Mouse (Mus musculus) forebrain, embryonic 11.5 days (tissue): Measurements from ENCODE around the gene Nms. TPM values are rescaled to one million over a fixed set of nuclear protein-coding genes. Genes with fewer than 3 reads are reported as not detected.

Experiments used
- ATAC-seq: fragments of 200-750 bp; cut with Nextera tagmentation; replicated peaks from 2 replicates; pipeline ENCODE4 v1.8.0; 2017; ENCODE audit warnings: moderate TSS enrichment; ENCODE audit not compliant: low FRiP score
- DNase-seq: peaks from one replicate; pipeline ENCODE4 v3.0.0-alpha.2; 2017; ENCODE audit warnings: low spot score
- H3K27ac ChIP-seq: fragments of 300-500 bp; sonication (generic); 2 replicates; pipeline ENCODE4 v1.5.1; 2014; ENCODE audit warnings: low read depth, low read length
- H3K27me3 ChIP-seq: fragments of 300-500 bp; sonication (generic); 2 replicates; pipeline ENCODE4 v1.6.1; 2014; ENCODE audit warnings: mild to moderate bottlenecking, low read length, mixed read lengths; ENCODE audit not compliant: control insufficient read depth, insufficient read depth
- H3K36me3 ChIP-seq: fragments of 300-500 bp; sonication (generic); 2 replicates; pipeline ENCODE4 v1.6.1; 2014; ENCODE audit warnings: mild to moderate bottlenecking, low read length, moderate library complexity, mixed read lengths; ENCODE audit not compliant: control insufficient read depth, insufficient read depth
- H3K4me1 ChIP-seq: fragments of 300-500 bp; sonication (generic); replicated peaks from 2 replicates; pipeline ENCODE4 v1.6.1; 2014; ENCODE audit warnings: low read length, mixed read lengths; ENCODE audit not compliant: control insufficient read depth, insufficient read depth
- H3K4me2 ChIP-seq: fragments of 300-500 bp; sonication (generic); 2 replicates; pipeline ENCODE4 v1.6.1; 2014; ENCODE audit warnings: low read depth, mild to moderate bottlenecking, low read length, moderate library complexity, mixed read lengths; ENCODE audit not compliant: severe bottlenecking
- H3K4me3 ChIP-seq: fragments of 300-500 bp; sonication (generic); 2 replicates; pipeline ENCODE4 v1.5.1; 2014; ENCODE audit warnings: low read depth, low read length
- H3K9ac ChIP-seq: fragments of 300-500 bp; sonication (generic); 2 replicates; pipeline ENCODE4 v1.6.1; 2014; ENCODE audit warnings: low read length
- H3K9me3 ChIP-seq: fragments of 300-500 bp; sonication (generic); 2 replicates; pipeline ENCODE4 v1.6.1; 2016; ENCODE audit warnings: low read length, mixed read lengths; ENCODE audit not compliant: control insufficient read depth
- WGBS: fragments of 180-500 bp; shearing (Covaris S2); extraction: QIAGEN DNeasy Blood & Tissue Kit; methylation state at CpG from one replicate; pipeline ENCODE4 v1.1.7; 2014; 5-methylcytosine and 5-hydroxymethylcytosine counted together
- polyA plus RNA-seq: library from polyadenylated mRNA; unstranded; fragments of >200 nt; fragmentation: Nextera tagmentation; extraction: Ambion mirVana; gene quantifications from 2 replicates; pipeline ENCODE4 v1.2.1, GENCODE M21; 2014

The Nms gene
- polyA plus RNA-seq, 1 experiment from 2014 or later, result not detected

- DNase-seq, result no peak
- Histone ChIP-seq H3K27me3 (no peaks in the 10 kb centered on the region), H3K4me1 (no peaks in the 10 kb centered on the region), H3K4me2 (no peak overlapping the region), H3K27ac (no peak overlapping the region), H3K9ac (no peak overlapping the region), H3K36me3 (no peaks in the 10 kb centered on the region), H3K9me3 (no peaks in the 10 kb centered on the region), H3K4me3 (no peak overlapping the region)
- no peak for ATAC-seq
- WGBS, result 30% methylated on average over 5 of the region's 5 CpGs
These were observed 4.3 kb upstream of the Nms start for GRCm38 (mm10) chr1:38934668-38935067.

- Histone ChIP-seq H3K9me3 (no peaks in the 10 kb centered on the region), H3K36me3 (no peaks in the 10 kb centered on the region), H3K27ac (no peak overlapping the region), H3K4me2 (no peak overlapping the region), H3K4me3 (no peak overlapping the region), H3K27me3 (no peaks in the 10 kb centered on the region), H3K4me1 (no peaks in the 10 kb centered on the region), H3K9ac (no peak overlapping the region)
- DNase-seq (peak; percentile 77), ATAC-seq (no peak)
- 26% methylated on average over 6 of the region's 6 CpGs for WGBS
These were observed 2.2 kb upstream of the Nms start for GRCm38 (mm10) chr1:38936780-38937179.

GRCm38 (mm10) chr1:38939608-38940007 is 659 bp downstream of the Nms start:
- ATAC-seq, result no peak
- Histone ChIP-seq H3K4me3 (no peak overlapping the region), H3K9me3 (no peaks in the 10 kb centered on the region), H3K4me1 (no peaks in the 10 kb centered on the region), H3K27ac (no peak overlapping the region), H3K27me3 (no peaks in the 10 kb centered on the region), H3K4me2 (no peak overlapping the region), H3K36me3 (no peaks in the 10 kb centered on the region), H3K9ac (no peak overlapping the region)
- DNase-seq, result peak; percentile 70
- WGBS, result 9% methylated on average over 5 of the region's 5 CpGs

GRCm38 (mm10) chr1:38956457-38956856 is 17.5 kb downstream of the Nms start:
- Histone ChIP-seq H3K4me2 (no peak overlapping the region), H3K4me3 (no peak overlapping the region), H3K27ac (no peak overlapping the region), H3K36me3 (no peaks in the 10 kb centered on the region), H3K27me3 (no peaks in the 10 kb centered on the region), H3K4me1 (no peaks in the 10 kb centered on the region), H3K9me3 (no peaks in the 10 kb centered on the region), H3K9ac (no peak overlapping the region)
- ATAC-seq, result no peak
- WGBS, result 87% methylated on average over 3 of the region's 3 CpGs
- no peak for DNase-seq

GRCm38 (mm10) chr1:38969116-38969515 is 30.2 kb downstream of the Nms start:
- H3K4me2 ChIP-seq, result no peak overlapping the region
- H3K9me3 ChIP-seq, result no peaks in the 10 kb centered on the region
- no peak overlapping the region for H3K27ac ChIP-seq
- DNase-seq, result no peak
- no peak for ATAC-seq
- no peak overlapping the region for H3K4me3 ChIP-seq
- no peak overlapping the region for H3K9ac ChIP-seq
- H3K27me3 ChIP-seq, result no peaks in the 10 kb centered on the region
- no peaks in the 10 kb centered on the region for H3K36me3 ChIP-seq
- no peaks in the 10 kb centered on the region for H3K4me1 ChIP-seq
- 85% methylated on average over 1 of the region's 1 CpGs for WGBS

- H3K4me1 ChIP-seq, result no peaks in the 10 kb centered on the region
- H3K9ac ChIP-seq, result no peak overlapping the region
- no peak overlapping the region for H3K27ac ChIP-seq
- 91% methylated on average over 3 of the region's 3 CpGs for WGBS
- no peak overlapping the region for H3K4me3 ChIP-seq
- H3K36me3 ChIP-seq, result no peaks in the 10 kb centered on the region
- no peaks in the 10 kb centered on the region for H3K9me3 ChIP-seq
- ATAC-seq, result no peak
- no peaks in the 10 kb centered on the region for H3K27me3 ChIP-seq
- no peak overlapping the region for H3K4me2 ChIP-seq
- DNase-seq, result no peak
These were observed 32.8 kb downstream of the Nms start for GRCm38 (mm10) chr1:38971712-38972111.

GRCm38 (mm10) chr1:38972986-38973592 is 34.1 kb downstream of the Nms start:
- Histone ChIP-seq H3K27ac (no peak overlapping the region), H3K4me2 (no peak overlapping the region), H3K27me3 (no peaks in the 10 kb centered on the region), H3K4me1 (no peaks in the 10 kb centered on the region), H3K36me3 (no peaks in the 10 kb centered on the region), H3K4me3 (no peak overlapping the region), H3K9ac (no peak overlapping the region), H3K9me3 (no peaks in the 10 kb centered on the region)
- WGBS, result 85% methylated on average over 9 of the region's 9 CpGs
- ATAC-seq, result no peak
- DNase-seq, result peak; percentile 30

- DNase-seq (no peak), ATAC-seq (no peak)
- 85% methylated on average over 7 of the region's 7 CpGs for WGBS
- H3K4me3 ChIP-seq, result no peak overlapping the region
- no peak overlapping the region for H3K27ac ChIP-seq
- H3K4me1 ChIP-seq, result no peaks in the 10 kb centered on the region; the same call in 1 of the 2 replicates
- no peaks in the 10 kb centered on the region for H3K36me3 ChIP-seq
- H3K9me3 ChIP-seq, result no peaks in the 10 kb centered on the region
- no peaks in the 10 kb centered on the region for H3K27me3 ChIP-seq
- no peak overlapping the region for H3K4me2 ChIP-seq
- no peak overlapping the region for H3K9ac ChIP-seq
These were observed 41.0 kb downstream of the Nms start for GRCm38 (mm10) chr1:38979953-38980352.

GRCm38 (mm10) chr1:38983870-38984269 is 44.9 kb downstream of the Nms start:
- DNase-seq (no peak), ATAC-seq (no peak)
- Histone ChIP-seq H3K9ac (no peak overlapping the region), H3K36me3 (no peaks in the 10 kb centered on the region), H3K4me2 (no peak overlapping the region), H3K27ac (no peak overlapping the region), H3K4me3 (no peak overlapping the region), H3K4me1 (peaks cover 2% of the 10 kb centered on the region; the same call in 1 of the 2 replicates), H3K9me3 (no peaks in the 10 kb centered on the region), H3K27me3 (no peaks in the 10 kb centered on the region)
- WGBS, result 75% methylated on average over 2 of the region's 2 CpGs
